Mouse (Mus musculus) MEL (cell line): ENCODE results near the gene Ptprf.

Experiments
- CTCF ChIP-seq, 3 experiments: IDR thresholded peaks in 2 of 3; conservative IDR thresholded peaks in 1 of 3; 2 replicates each; pipeline ENCODE4 v1.5.1; 2011 to 2012; ENCODE audit warnings: low read length in 3 of 3, low read depth in 2 of 3, mild to moderate bottlenecking in 2 of 3, improper control_type of control experiment in 1 of 3, inconsistent platforms in 1 of 3, mixed read lengths in 1 of 3, moderate library complexity in 1 of 3; ENCODE audit not compliant: control insufficient read depth in 1 of 3, insufficient read depth in 1 of 3, poor library complexity in 1 of 3, severe bottlenecking in 1 of 3
- E2F4 ChIP-seq: IDR thresholded peaks from 2 replicates; pipeline ENCODE4 v1.6.1; 2011; ENCODE audit warnings: low read depth, low read length, improper control_type of control experiment, borderline replicate concordance
- EP300 ChIP-seq, 2 experiments: IDR thresholded peaks; 2 replicates each; pipeline ENCODE4 v1.6.1; 2011; ENCODE audit warnings: improper control_type of control experiment in 2 of 2, low read length in 2 of 2, low read depth in 1 of 2, mild to moderate bottlenecking in 1 of 2
- ETS1 ChIP-seq: IDR thresholded peaks from 2 replicates; pipeline ENCODE4 v1.6.1; 2012; ENCODE audit warnings: low read depth, mild to moderate bottlenecking, inconsistent platforms, low read length, improper control_type of control experiment, moderate library complexity
- POLR2A ChIP-seq, 2 experiments: IDR thresholded peaks; 2 replicates each; pipeline ENCODE4 v1.6.1; 2011 to 2012; ENCODE audit warnings: low read length in 2 of 2, mild to moderate bottlenecking in 2 of 2, control low read depth in 1 of 2, improper control_type of control experiment in 1 of 2, low read depth in 1 of 2, moderate library complexity in 1 of 2; ENCODE audit not compliant: control insufficient read depth in 1 of 2, insufficient read depth in 1 of 2, poor library complexity in 1 of 2
- POLR2AphosphoS2 ChIP-seq: IDR thresholded peaks from 2 replicates; pipeline ENCODE4 v1.6.1; 2011; ENCODE audit warnings: low read length, improper control_type of control experiment
- RAD21 ChIP-seq: IDR thresholded peaks from 2 replicates; pipeline ENCODE4 v1.6.1; 2011; ENCODE audit warnings: mild to moderate bottlenecking, low read depth, low read length, improper control_type of control experiment
- USF1 ChIP-seq: IDR thresholded peaks from 2 replicates; pipeline ENCODE4 v1.6.1; 2014; ENCODE audit warnings: low read depth, mild to moderate bottlenecking, inconsistent platforms, low read length, improper control_type of control experiment, moderate library complexity

DNA sequence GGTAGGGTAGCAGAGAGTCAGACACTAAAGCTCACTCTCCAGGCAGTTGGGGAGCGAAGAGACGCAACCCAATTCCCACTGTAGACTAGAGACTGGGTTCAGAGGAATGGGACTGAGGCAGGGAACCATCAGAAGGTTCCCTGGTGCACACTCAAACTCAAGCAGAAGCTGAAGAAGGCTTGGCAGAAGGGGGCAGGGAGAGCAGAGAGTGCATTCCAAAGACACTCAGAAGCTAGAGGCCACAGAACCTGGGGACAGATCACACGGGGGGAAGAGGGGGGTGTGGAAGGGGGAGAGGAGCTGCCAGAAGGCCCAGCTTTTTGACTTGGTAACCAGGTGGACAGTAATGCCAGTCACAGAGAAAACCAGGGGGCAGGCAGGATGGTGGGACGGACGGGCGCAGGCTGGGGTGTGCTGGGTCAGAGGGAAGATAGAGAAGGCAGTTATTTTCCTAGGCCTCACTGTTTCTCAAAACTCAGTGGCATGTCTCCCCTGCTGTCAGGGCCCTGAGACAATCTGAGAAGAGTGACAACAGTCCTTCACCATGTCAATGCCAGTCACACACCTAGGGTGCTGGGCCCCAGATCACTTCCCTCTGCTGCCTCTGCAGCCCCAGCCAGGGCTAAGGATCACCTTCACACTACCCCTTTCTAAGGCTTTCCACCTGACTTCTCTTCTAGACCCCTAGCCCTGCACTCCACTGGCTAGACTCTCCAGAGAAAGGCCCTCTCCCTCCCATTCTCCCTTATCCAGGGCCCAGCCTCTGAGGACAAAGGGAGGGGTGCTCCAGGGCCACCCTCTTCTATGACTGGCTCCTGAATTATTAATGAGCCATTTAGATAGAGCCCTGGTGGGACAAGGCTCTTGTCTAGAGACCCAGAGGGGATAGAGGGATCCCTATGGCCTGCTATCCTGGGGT lies 15.3 kb downstream of the Ptprf start:
- no peak for TF ChIP-seq CTCF (IDR thresholded peaks at IDR 0.05 in 2 of 3, conservative IDR thresholded peaks at IDR 0.05 in 1 of 3; ENCODE audit: control insufficient read depth in 1 of 3, insufficient read depth in 1 of 3, low read depth in 2 of 3, low read length in 3 of 3, poor library complexity in 1 of 3, severe bottlenecking in 1 of 3)
- TF ChIP-seq RAD21 = no peak
- TF ChIP-seq E2F4 = no peak
- no peak for TF ChIP-seq USF1
- TF ChIP-seq POLR2AphosphoS2 = no peak
- no peak for TF ChIP-seq POLR2A (IDR thresholded peaks at IDR 0.05; ENCODE audit: control insufficient read depth in 1 of 2, insufficient read depth in 1 of 2, low read depth in 1 of 2, low read length in 2 of 2, poor library complexity in 1 of 2)
- no peak for TF ChIP-seq EP300 (IDR thresholded peaks at IDR 0.05; ENCODE audit: low read depth in 1 of 2, low read length in 2 of 2)
- TF ChIP-seq ETS1 = no peak
